Mouse (Mus musculus) myocyte (in vitro differentiated cells): ENCODE results near the gene S1pr2. TPM values are rescaled to one million over a fixed set of nuclear protein-coding genes. Genes with fewer than 3 reads are reported as not detected.

Experiments used
- H3K27me3 ChIP-seq: one replicate; pipeline ENCODE4 v1.6.1; 2011; ENCODE audit not compliant: control insufficient read depth, insufficient read depth, insufficient read length
- H3K36me3 ChIP-seq: one replicate; pipeline ENCODE4 v1.6.1; 2011; ENCODE audit not compliant: control insufficient read depth, insufficient read depth
- H3K4me2 ChIP-seq: one replicate; pipeline ENCODE4 v1.6.1; 2011; ENCODE audit warnings: low read depth, control low read depth
- H3K4me3 ChIP-seq: one replicate; pipeline ENCODE4 v1.5.1; 2011; ENCODE audit warnings: mild to moderate bottlenecking, control low read depth, moderate library complexity
- H3K79me2 ChIP-seq: one replicate; pipeline ENCODE4 v1.6.1; 2011; ENCODE audit not compliant: control insufficient read depth, insufficient read depth
- H3ac ChIP-seq: one replicate; pipeline ENCODE4 v1.6.1; 2011; ENCODE audit not compliant: control insufficient read depth, insufficient read length
- CEBPB ChIP-seq: IDR thresholded peaks from 2 replicates; pipeline ENCODE4 v1.6.1; 2011; ENCODE audit warnings: mild to moderate bottlenecking, moderate library complexity; ENCODE audit not compliant: poor library complexity, insufficient read depth, severe bottlenecking
- E2F4 ChIP-seq: IDR thresholded peaks from one replicate; pipeline ENCODE4 v1.6.1; 2011; ENCODE audit warnings: mild to moderate bottlenecking, control low read depth, moderate library complexity; ENCODE audit not compliant: insufficient read depth
- MAX ChIP-seq: IDR thresholded peaks from one replicate; pipeline ENCODE4 v1.6.1; 2011; ENCODE audit warnings: low read depth, mild to moderate bottlenecking, control low read depth
- MYOD1 ChIP-seq, 3 experiments: IDR thresholded peaks; one replicate each; pipeline ENCODE4 v1.6.1; 2011; ENCODE audit warnings: control low read depth in 2 of 3, low read depth in 2 of 3, mild to moderate bottlenecking in 2 of 3, moderate library complexity in 1 of 3; ENCODE audit not compliant: insufficient read length in 2 of 3, control insufficient read depth in 1 of 3
- MYOG ChIP-seq, 3 experiments: IDR thresholded peaks; one replicate each; pipeline ENCODE4 v1.6.1; 2011; ENCODE audit warnings: control low read depth in 2 of 3, low read depth in 2 of 3, mild to moderate bottlenecking in 2 of 3; ENCODE audit not compliant: insufficient read length in 2 of 3, control insufficient read depth in 1 of 3, insufficient read depth in 1 of 3
- POLR2A ChIP-seq: IDR thresholded peaks from one replicate; pipeline ENCODE4 v1.6.1; 2011; ENCODE audit warnings: low read depth, mild to moderate bottlenecking, control low read depth, moderate library complexity; ENCODE audit not compliant: insufficient read length
- POLR2AphosphoS2 ChIP-seq: IDR thresholded peaks from one replicate; pipeline ENCODE4 v1.6.1; 2011; ENCODE audit warnings: low read depth, control low read depth; ENCODE audit not compliant: insufficient read length
- REST ChIP-seq: IDR thresholded peaks from one replicate; pipeline ENCODE4 v1.6.1; 2011; ENCODE audit warnings: mild to moderate bottlenecking, control low read depth, moderate library complexity; ENCODE audit not compliant: insufficient read depth, insufficient read length
- SRF ChIP-seq: IDR thresholded peaks from one replicate; pipeline ENCODE4 v1.6.1; 2011; ENCODE audit warnings: low read depth; ENCODE audit not compliant: control insufficient read depth, insufficient read length
- TCF12 ChIP-seq: IDR thresholded peaks from one replicate; pipeline ENCODE4 v1.6.1; 2011; ENCODE audit warnings: mild to moderate bottlenecking, control low read depth; ENCODE audit not compliant: poor library complexity, insufficient read depth, severe bottlenecking
- TCF3 ChIP-seq: IDR thresholded peaks from one replicate; pipeline ENCODE4 v1.6.1; 2011; ENCODE audit warnings: low read depth, control low read depth; ENCODE audit not compliant: insufficient read length
- USF1 ChIP-seq: IDR thresholded peaks from one replicate; pipeline ENCODE4 v1.6.1; 2011; ENCODE audit warnings: low read depth, mild to moderate bottlenecking, control low read depth, moderate library complexity
- polyA plus RNA-seq: library from polyadenylated mRNA; unstranded; fragments of >200 nt; fragmentation: generic; extraction: Trizol; gene quantifications from one replicate; pipeline ENCODE4 v1.2.1, GENCODE M21; 2012; ENCODE audit warnings: missing spikeins

S1pr2 gene
- polyA plus RNA-seq, 1 experiment: 5.5 TPM

GRCm38 (mm10) chr9:20991587-20991986 lies 15.0 kb upstream of the S1pr2 start:
- H3K4me3 ChIP-seq: no peak overlapping the region
- no peaks in the 10 kb centered on the region for H3K79me2 ChIP-seq
- H3K27me3 ChIP-seq: peaks cover 14% of the 10 kb centered on the region
- H3ac ChIP-seq: no peak overlapping the region
- H3K4me2 ChIP-seq: no peak overlapping the region
- TF ChIP-seq MYOD1 (IDR thresholded peaks at IDR 0.05; ENCODE audit: control insufficient read depth in 1 of 3, insufficient read length in 2 of 3, low read depth in 2 of 3): no peak
- TF ChIP-seq TCF12: no peak
- TF ChIP-seq CEBPB: no peak
- no peak for TF ChIP-seq MAX
- no peak for TF ChIP-seq REST
- no peak for TF ChIP-seq SRF
- TF ChIP-seq MYOG (IDR thresholded peaks at IDR 0.05; ENCODE audit: control insufficient read depth in 1 of 3, insufficient read depth in 1 of 3, insufficient read length in 2 of 3, low read depth in 2 of 3): no peak
- TF ChIP-seq USF1: no peak
- no peak for TF ChIP-seq TCF3
- no peak for TF ChIP-seq E2F4
- TF ChIP-seq POLR2AphosphoS2: no peak
- no peak for TF ChIP-seq POLR2A
- no peaks in the 10 kb centered on the region for H3K36me3 ChIP-seq

- Histone ChIP-seq H3K4me3 (no peak overlapping the region), H3K36me3 (no peaks in the 10 kb centered on the region), H3K4me2 (no peak overlapping the region), H3K27me3 (peaks cover 14% of the 10 kb centered on the region), H3K79me2 (no peaks in the 10 kb centered on the region), H3ac (no peak overlapping the region)
- TF ChIP-seq CEBPB (no peak), POLR2AphosphoS2 (no peak), MYOD1 (IDR thresholded peaks at IDR 0.05; ENCODE audit: control insufficient read depth in 1 of 3, insufficient read length in 2 of 3, low read depth in 2 of 3) (no peak), E2F4 (no peak), SRF (no peak), USF1 (no peak), TCF3 (no peak), TCF12 (no peak)
These were observed 14.3 kb upstream of the S1pr2 start for GRCm38 (mm10) chr9:20990861-20991260.

- no peak for TF ChIP-seq SRF
- TF ChIP-seq CEBPB: no peak
- no peak for TF ChIP-seq POLR2AphosphoS2
- no peak for TF ChIP-seq POLR2A
- no peak for TF ChIP-seq MYOG (IDR thresholded peaks at IDR 0.05; ENCODE audit: control insufficient read depth in 1 of 3, insufficient read depth in 1 of 3, insufficient read length in 2 of 3, low read depth in 2 of 3)
- no peak for TF ChIP-seq TCF12
- TF ChIP-seq MYOD1 (IDR thresholded peaks at IDR 0.05; ENCODE audit: control insufficient read depth in 1 of 3, insufficient read length in 2 of 3, low read depth in 2 of 3): no peak
- no peak for TF ChIP-seq E2F4
- TF ChIP-seq MAX: no peak
- no peak for TF ChIP-seq REST
- no peak for TF ChIP-seq USF1
- TF ChIP-seq TCF3: no peak
- no peak overlapping the region for H3K4me2 ChIP-seq
- H3K79me2 ChIP-seq: no peaks in the 10 kb centered on the region
- no peak overlapping the region for H3ac ChIP-seq
- H3K4me3 ChIP-seq: no peak overlapping the region
- H3K27me3 ChIP-seq: peaks cover 14% of the 10 kb centered on the region
- H3K36me3 ChIP-seq: no peaks in the 10 kb centered on the region
These were observed 11.4 kb upstream of the S1pr2 start for GRCm38 (mm10) chr9:20987953-20988352.

GRCm38 (mm10) chr9:20986952-20987686 lies 10.5 kb upstream of the S1pr2 start:
- Histone ChIP-seq H3K4me2 (no peak overlapping the region), H3K79me2 (no peaks in the 10 kb centered on the region), H3ac (no peak overlapping the region), H3K27me3 (peaks cover 14% of the 10 kb centered on the region), H3K36me3 (no peaks in the 10 kb centered on the region), H3K4me3 (no peak overlapping the region)
- no peak for TF ChIP-seq SRF
- no peak for TF ChIP-seq USF1
- TF ChIP-seq REST: no peak
- no peak for TF ChIP-seq CEBPB
- no peak for TF ChIP-seq POLR2A
- no peak for TF ChIP-seq POLR2AphosphoS2
- TF ChIP-seq MYOD1 (IDR thresholded peaks at IDR 0.05; ENCODE audit: control insufficient read depth in 1 of 3, insufficient read length in 2 of 3, low read depth in 2 of 3): no peak
- TF ChIP-seq MAX: no peak
- TF ChIP-seq E2F4: no peak
- no peak for TF ChIP-seq TCF3
- TF ChIP-seq MYOG (IDR thresholded peaks at IDR 0.05; ENCODE audit: control insufficient read depth in 1 of 3, insufficient read depth in 1 of 3, insufficient read length in 2 of 3, low read depth in 2 of 3): no peak
- no peak for TF ChIP-seq TCF12
